Mouse (Mus musculus): ENCODE measurements around the gene Tor4a. TPM values are rescaled to one million over a fixed set of nuclear protein-coding genes. Genes with fewer than 3 reads are reported as not detected.

Gene Tor4a
- polyA plus RNA-seq, 1 experiment, result 90.6 TPM

- DNase-seq, result no peak
- Histone ChIP-seq H3K27me3 (ENCODE audit: control insufficient read depth, insufficient read depth, low read length) (no peaks in the 10 kb centered on the region), H3K36me3 (ENCODE audit: control insufficient read depth, insufficient read depth, low read length) (no peaks in the 10 kb centered on the region), H3K27ac (ENCODE audit: control insufficient read depth, insufficient read depth, low read length) (no peak overlapping the region), H3K4me1 (replicated peaks; ENCODE audit: control insufficient read depth, insufficient read depth, low read length) (peaks cover 24% of the 10 kb centered on the region), H3K4me3 (ENCODE audit: control insufficient read depth, insufficient read depth, low read length) (no peak overlapping the region)
- TF ChIP-seq CTCF (IDR thresholded peaks at IDR 0.05; ENCODE audit: borderline replicate concordance, control insufficient read depth, extremely low read depth, insufficient read depth, low read length, poor library complexity) (no peak), POLR2A (IDR thresholded peaks at IDR 0.05; ENCODE audit: control insufficient read depth, extremely low read depth, insufficient read depth, low read length, poor library complexity) (no peak)
- WGBS, result 96% methylated on average over 6 of the region's 6 CpGs
These were observed 25.5 kb downstream of the Tor4a start for GRCm38 (mm10) chr2:25171101-25171768.

- Histone ChIP-seq H3K4me3 (ENCODE audit: control insufficient read depth, insufficient read depth, low read length) (no peak overlapping the region), H3K36me3 (ENCODE audit: control insufficient read depth, insufficient read depth, low read length) (no peaks in the 10 kb centered on the region), H3K27me3 (ENCODE audit: control insufficient read depth, insufficient read depth, low read length) (no peaks in the 10 kb centered on the region), H3K4me1 (replicated peaks; ENCODE audit: control insufficient read depth, insufficient read depth, low read length) (peaks cover 24% of the 10 kb centered on the region), H3K27ac (ENCODE audit: control insufficient read depth, insufficient read depth, low read length) (no peak overlapping the region)
- no peak for DNase-seq
- WGBS, result 60% methylated on average over 10 of the region's 10 CpGs
- no peak for TF ChIP-seq POLR2A (IDR thresholded peaks at IDR 0.05; ENCODE audit: control insufficient read depth, extremely low read depth, insufficient read depth, low read length, poor library complexity)
- TF ChIP-seq CTCF (IDR thresholded peaks at IDR 0.05; ENCODE audit: borderline replicate concordance, control insufficient read depth, extremely low read depth, insufficient read depth, low read length, poor library complexity), result no peak
These were observed 26.2 kb downstream of the Tor4a start for GRCm38 (mm10) chr2:25170326-25171100.

- WGBS, result 86% methylated on average over 5 of the region's 5 CpGs
- DNase-seq, result no peak
These were observed 26.9 kb downstream of the Tor4a start for GRCm38 (mm10) chr2:25169778-25170177.

GRCm38 (mm10) chr2:25168665-25168978 is 28.1 kb downstream of the Tor4a start:
- TF ChIP-seq CTCF (IDR thresholded peaks at IDR 0.05; ENCODE audit: borderline replicate concordance, control insufficient read depth, extremely low read depth, insufficient read depth, low read length, poor library complexity) (no peak), POLR2A (IDR thresholded peaks at IDR 0.05; ENCODE audit: control insufficient read depth, extremely low read depth, insufficient read depth, low read length, poor library complexity) (no peak)
- peaks cover 29% of the 10 kb centered on the region for H3K4me1 ChIP-seq (replicated peaks; ENCODE audit: control insufficient read depth, insufficient read depth, low read length)
- no peak overlapping the region for H3K27ac ChIP-seq (ENCODE audit: control insufficient read depth, insufficient read depth, low read length)
- no peaks in the 10 kb centered on the region for H3K36me3 ChIP-seq (ENCODE audit: control insufficient read depth, insufficient read depth, low read length)
- no peak for DNase-seq
- 51% methylated on average over 2 of the region's 2 CpGs for WGBS
- no peak overlapping the region for H3K4me3 ChIP-seq (ENCODE audit: control insufficient read depth, insufficient read depth, low read length)
- no peaks in the 10 kb centered on the region for H3K27me3 ChIP-seq (ENCODE audit: control insufficient read depth, insufficient read depth, low read length)

More at GRCm38 (mm10) chr2:25169778-25170177, 26.9 kb downstream of the Tor4a start:
- Histone ChIP-seq H3K27ac (ENCODE audit: control insufficient read depth, insufficient read depth, low read length) (no peak overlapping the region), H3K4me3 (ENCODE audit: control insufficient read depth, insufficient read depth, low read length) (no peak overlapping the region), H3K36me3 (ENCODE audit: control insufficient read depth, insufficient read depth, low read length) (no peaks in the 10 kb centered on the region), H3K4me1 (replicated peaks; ENCODE audit: control insufficient read depth, insufficient read depth, low read length) (peaks cover 24% of the 10 kb centered on the region), H3K27me3 (ENCODE audit: control insufficient read depth, insufficient read depth, low read length) (no peaks in the 10 kb centered on the region)
- TF ChIP-seq CTCF (IDR thresholded peaks at IDR 0.05; ENCODE audit: borderline replicate concordance, control insufficient read depth, extremely low read depth, insufficient read depth, low read length, poor library complexity) (no peak), POLR2A (IDR thresholded peaks at IDR 0.05; ENCODE audit: control insufficient read depth, extremely low read depth, insufficient read depth, low read length, poor library complexity) (no peak)

GRCm38 (mm10) chr2:25167919-25168664 is 28.6 kb downstream of the Tor4a start:
- Histone ChIP-seq H3K4me3 (ENCODE audit: control insufficient read depth, insufficient read depth, low read length) (peak overlapping the region; percentile 29), H3K27ac (ENCODE audit: control insufficient read depth, insufficient read depth, low read length) (no peak overlapping the region)
- DNase-seq, result peak; percentile 34

GRCm38 (mm10) chr2:25167481-25167880 is 29.2 kb downstream of the Tor4a start:
- Histone ChIP-seq H3K4me3 (ENCODE audit: control insufficient read depth, insufficient read depth, low read length) (peak overlapping the region; percentile 29), H3K27ac (ENCODE audit: control insufficient read depth, insufficient read depth, low read length) (no peak overlapping the region), H3K36me3 (ENCODE audit: control insufficient read depth, insufficient read depth, low read length) (no peaks in the 10 kb centered on the region), H3K4me1 (replicated peaks; ENCODE audit: control insufficient read depth, insufficient read depth, low read length) (peaks cover 36% of the 10 kb centered on the region), H3K27me3 (ENCODE audit: control insufficient read depth, insufficient read depth, low read length) (no peaks in the 10 kb centered on the region)
- TF ChIP-seq CTCF (IDR thresholded peaks at IDR 0.05; ENCODE audit: borderline replicate concordance, control insufficient read depth, extremely low read depth, insufficient read depth, low read length, poor library complexity), result no peak
- TF ChIP-seq POLR2A (IDR thresholded peaks at IDR 0.05; ENCODE audit: control insufficient read depth, extremely low read depth, insufficient read depth, low read length, poor library complexity), result no peak
- DNase-seq, result no peak
- WGBS, result 43% methylated on average over 4 of the region's 4 CpGs

More at GRCm38 (mm10) chr2:25167919-25168664, 28.6 kb downstream of the Tor4a start:
- Histone ChIP-seq H3K4me1 (replicated peaks; ENCODE audit: control insufficient read depth, insufficient read depth, low read length) (peaks cover 34% of the 10 kb centered on the region), H3K27me3 (ENCODE audit: control insufficient read depth, insufficient read depth, low read length) (no peaks in the 10 kb centered on the region), H3K36me3 (ENCODE audit: control insufficient read depth, insufficient read depth, low read length) (no peaks in the 10 kb centered on the region)
- 5% methylated on average over 41 of the region's 41 CpGs for WGBS
- no peak for TF ChIP-seq POLR2A (IDR thresholded peaks at IDR 0.05; ENCODE audit: control insufficient read depth, extremely low read depth, insufficient read depth, low read length, poor library complexity)
- 0 out of 2 replicates have a peak, but pooled peaks have one; percentile 37 for TF ChIP-seq CTCF (IDR thresholded peaks at IDR 0.05; ENCODE audit: borderline replicate concordance, control insufficient read depth, extremely low read depth, insufficient read depth, low read length, poor library complexity)
